ENCODE assay signal across 20 mouse cellular contexts in genomic region chr1:43594738-43595137, GRCm38 (mm10).
DNase-seq lines count a peak whose midpoint lies in the region; ATAC-seq and TF ChIP-seq lines count a peak whose summit lies in the region.
"Had no signal": no experiment of that assay in that cellular context is flagged by ENCODE, and none has a peak within 500 bp of the region (broad histone marks: within the 10 kb centered on the region; RNA-seq: fewer than 3 reads in every experiment).

No protein-coding gene starts in this region.

- no peak overlapping the region for H3K27ac ChIP-seq in hindbrain, embryonic 16.5 days (ENCODE audit: low read depth, low read length)
- H3K27ac ChIP-seq in hindbrain, embryonic 12.5 days = no peak overlapping the region
- H3K27ac ChIP-seq in neural tube, embryonic 13.5 days (replicated peaks) = peak overlapping the region; percentile 38; the same call in 1 of the 2 replicates
- no peak overlapping the region for H3K27ac ChIP-seq in neural tube, embryonic 15.5 days (replicated peaks)
- no peak overlapping the region for H3K27ac ChIP-seq in limb, embryonic 14.5 days (replicated peaks; ENCODE audit: low read depth, low read length)
- H3K27ac ChIP-seq: heart, embryonic 15.5 days; intestine, embryonic 15.5 days; limb, embryonic 15.5 days; midbrain, embryonic 13.5 days had no signal

- 72% methylated on average over 4 of the region's 4 CpGs for WGBS in hindbrain, embryonic 16.5 days
- WGBS in hindbrain, embryonic 12.5 days = 74% methylated on average over 4 of the region's 4 CpGs
- 71% methylated on average over 4 of the region's 4 CpGs for WGBS in neural tube, embryonic 13.5 days
- WGBS in neural tube, embryonic 15.5 days = 72% methylated on average over 4 of the region's 4 CpGs
- 58% methylated on average over 4 of the region's 4 CpGs for WGBS in limb, embryonic 14.5 days

- no peaks in the 10 kb centered on the region for H3K9me3 ChIP-seq in hindbrain, embryonic 16.5 days (ENCODE audit: control insufficient read depth, low read length)
- H3K9me3 ChIP-seq in hindbrain, embryonic 12.5 days (replicated peaks) = no peaks in the 10 kb centered on the region
- no peaks in the 10 kb centered on the region for H3K9me3 ChIP-seq in neural tube, embryonic 13.5 days
- no peaks in the 10 kb centered on the region for H3K9me3 ChIP-seq in neural tube, embryonic 15.5 days (replicated peaks)
- no peaks in the 10 kb centered on the region for H3K9me3 ChIP-seq in limb, embryonic 14.5 days (ENCODE audit: control insufficient read depth, low read length)
- H3K9me3 ChIP-seq: heart, embryonic 15.5 days; intestine, embryonic 15.5 days; limb, embryonic 15.5 days; midbrain, embryonic 13.5 days had no signal

- no peak overlapping the region for H3K4me3 ChIP-seq in hindbrain, embryonic 16.5 days (ENCODE audit: low read length)
- H3K4me3 ChIP-seq in hindbrain, embryonic 12.5 days = no peak overlapping the region
- H3K4me3 ChIP-seq in neural tube, embryonic 13.5 days = no peak overlapping the region
- H3K4me3 ChIP-seq in neural tube, embryonic 15.5 days (replicated peaks) = no peak overlapping the region
- H3K4me3 ChIP-seq in limb, embryonic 14.5 days (replicated peaks; ENCODE audit: low read length) = no peak overlapping the region
- H3K4me3 ChIP-seq: erythroblast, embryonic 14.5 days; heart, embryonic 15.5 days; intestine, embryonic 15.5 days; limb, embryonic 15.5 days; midbrain, embryonic 13.5 days had no signal

- peaks cover 7% of the 10 kb centered on the region for H3K4me1 ChIP-seq in hindbrain, embryonic 16.5 days (ENCODE audit: control insufficient read depth, insufficient read depth, low read depth, low read length)
- H3K4me1 ChIP-seq in hindbrain, embryonic 12.5 days = peaks cover 9% of the 10 kb centered on the region; the same call in 1 of the 2 replicates
- H3K4me1 ChIP-seq in neural tube, embryonic 13.5 days (replicated peaks) = peaks cover 13% of the 10 kb centered on the region; the same call in 1 of the 2 replicates
- H3K4me1 ChIP-seq in neural tube, embryonic 15.5 days = peaks cover 5% of the 10 kb centered on the region; the same call in 1 of the 2 replicates
- peaks cover 12% of the 10 kb centered on the region; the same call in 1 of the 2 replicates for H3K4me1 ChIP-seq in limb, embryonic 14.5 days (ENCODE audit: control insufficient read depth, insufficient read depth, low read length)
- H3K4me1 ChIP-seq: intestine, embryonic 15.5 days; midbrain, embryonic 13.5 days had no signal

- intact Hi-C loops in heart, postnatal 10 days (cut with DNase I) = no loop called here

- peak; percentile 22 for DNase-seq in limb, embryonic 14.5 days (ENCODE audit: low spot score)
- no peak for DNase-seq in adrenal gland, adult 18-20 months (ENCODE audit: low spot score in 2 of 2)
- DNase-seq in heart, postnatal 10 days = no peak
- DNase-seq: adrenal gland, postnatal 25 days; cerebellum, adult 2 months; forebrain, postnatal 0 days; gastrocnemius, postnatal 36 days; kidney, adult 9 months; kidney, postnatal 4 days; right cerebral cortex, adult 18-20 months had no signal

- no peak overlapping the region for H3K4me2 ChIP-seq in hindbrain, embryonic 16.5 days (ENCODE audit: low read length)
- H3K4me2 ChIP-seq in hindbrain, embryonic 12.5 days (replicated peaks) = no peak overlapping the region
- H3K4me2 ChIP-seq in neural tube, embryonic 13.5 days = no peak overlapping the region
- H3K4me2 ChIP-seq in neural tube, embryonic 15.5 days = no peak overlapping the region
- H3K4me2 ChIP-seq in limb, embryonic 14.5 days (replicated peaks; ENCODE audit: low read depth, low read length, severe bottlenecking) = no peak overlapping the region
- H3K4me2 ChIP-seq: heart, embryonic 15.5 days; intestine, embryonic 15.5 days; limb, embryonic 15.5 days; midbrain, embryonic 13.5 days had no signal

- no peaks in the 10 kb centered on the region for H3K27me3 ChIP-seq in hindbrain, embryonic 16.5 days (replicated peaks; ENCODE audit: control insufficient read depth, insufficient read depth, low read length)
- no peaks in the 10 kb centered on the region for H3K27me3 ChIP-seq in hindbrain, embryonic 12.5 days
- H3K27me3 ChIP-seq in neural tube, embryonic 13.5 days = no peaks in the 10 kb centered on the region
- no peaks in the 10 kb centered on the region for H3K27me3 ChIP-seq in neural tube, embryonic 15.5 days (replicated peaks)
- no peaks in the 10 kb centered on the region for H3K27me3 ChIP-seq in limb, embryonic 14.5 days (ENCODE audit: control insufficient read depth, insufficient read depth, low read length)
- H3K27me3 ChIP-seq: heart, embryonic 15.5 days; intestine, embryonic 15.5 days; limb, embryonic 15.5 days; midbrain, embryonic 13.5 days; Patski had no signal

- H3K9ac ChIP-seq in hindbrain, embryonic 16.5 days (ENCODE audit: low read depth, low read length) = no peak overlapping the region
- H3K9ac ChIP-seq in hindbrain, embryonic 12.5 days = no peak overlapping the region
- no peak overlapping the region for H3K9ac ChIP-seq in neural tube, embryonic 13.5 days
- no peak overlapping the region for H3K9ac ChIP-seq in neural tube, embryonic 15.5 days (replicated peaks)
- no peak overlapping the region for H3K9ac ChIP-seq in limb, embryonic 14.5 days (ENCODE audit: low read depth, low read length, severe bottlenecking)
- H3K9ac ChIP-seq: forebrain, postnatal 0 days; heart, embryonic 15.5 days; intestine, embryonic 15.5 days; limb, embryonic 15.5 days; midbrain, embryonic 13.5 days had no signal

- ATAC-seq in hindbrain, embryonic 16.5 days = 0 out of 2 replicates have a peak, but pooled peaks have one; percentile 30
- no peak for ATAC-seq in hindbrain, embryonic 12.5 days (ENCODE audit: low FRiP score)
- ATAC-seq in neural tube, embryonic 13.5 days (ENCODE audit: low read depth) = peak; percentile 19; the same call in 1 of the 2 replicates
- ATAC-seq in neural tube, embryonic 15.5 days (ENCODE audit: low FRiP score) = no peak
- peak; percentile 34; the same call in 1 of the 2 replicates for ATAC-seq in limb, embryonic 14.5 days (ENCODE audit: low FRiP score, low read depth)
- ATAC-seq: forebrain, postnatal 0 days; intestine, embryonic 15.5 days; midbrain, embryonic 13.5 days; Patski had no signal

- H3K36me3 ChIP-seq in hindbrain, embryonic 16.5 days (ENCODE audit: control insufficient read depth, insufficient read depth, low read length) = no peaks in the 10 kb centered on the region
- no peaks in the 10 kb centered on the region for H3K36me3 ChIP-seq in hindbrain, embryonic 12.5 days
- H3K36me3 ChIP-seq in neural tube, embryonic 13.5 days = no peaks in the 10 kb centered on the region
- no peaks in the 10 kb centered on the region for H3K36me3 ChIP-seq in neural tube, embryonic 15.5 days
- H3K36me3 ChIP-seq in limb, embryonic 14.5 days (ENCODE audit: control insufficient read depth, insufficient read depth, low read length) = no peaks in the 10 kb centered on the region
- H3K36me3 ChIP-seq: heart, embryonic 15.5 days; intestine, embryonic 15.5 days; limb, embryonic 15.5 days; midbrain, embryonic 13.5 days had no signal

- TF ChIP-seq POLR2A in limb, embryonic 14.5 days (IDR thresholded peaks at IDR 0.05; ENCODE audit: borderline replicate concordance, extremely low read depth, insufficient read depth, insufficient read length) = no peak

Comparison
In these comparisons a context has a peak if more than half of its experiments do, and no peak if none do; other contexts are left out.
1. ATAC-seq: peak in hindbrain, embryonic 16.5 days (single experiment), neural tube, embryonic 13.5 days (single experiment) and limb, embryonic 14.5 days (single experiment); none in hindbrain, embryonic 12.5 days (single experiment) and neural tube, embryonic 15.5 days (single experiment).